Mouse (Mus musculus) midbrain, embryonic 16.5 days (tissue): Measurements from ENCODE around the gene Camsap2. TPM values are rescaled to one million over a fixed set of nuclear protein-coding genes. Genes with fewer than 3 reads are reported as not detected.

ENCODE experiments used
- ATAC-seq: fragments of 200-750 bp; cut with Nextera tagmentation; 2 replicates; pipeline ENCODE4 v1.8.0; 2017; ENCODE audit warnings: moderate TSS enrichment
- H3K27ac ChIP-seq: fragments of 300-500 bp; sonication (generic); 2 replicates; pipeline ENCODE4 v1.5.1; 2014; ENCODE audit warnings: mild to moderate bottlenecking, low read length, mixed read lengths
- H3K27me3 ChIP-seq: fragments of 300-500 bp; sonication (generic); 2 replicates; pipeline ENCODE4 v1.6.1; 2014; ENCODE audit warnings: low read depth, low read length, mixed read lengths; ENCODE audit not compliant: control insufficient read depth, insufficient read depth
- H3K36me3 ChIP-seq: fragments of 300-500 bp; sonication (generic); 2 replicates; pipeline ENCODE4 v1.6.1; 2014; ENCODE audit warnings: mild to moderate bottlenecking, low read length, moderate library complexity, mixed read lengths; ENCODE audit not compliant: control insufficient read depth, insufficient read depth
- H3K4me1 ChIP-seq: fragments of 300-500 bp; sonication (generic); 2 replicates; pipeline ENCODE4 v1.6.1; 2014; ENCODE audit warnings: mild to moderate bottlenecking, low read length, mixed read lengths; ENCODE audit not compliant: control insufficient read depth, insufficient read depth
- H3K4me2 ChIP-seq: fragments of 300-500 bp; sonication (generic); 2 replicates; pipeline ENCODE4 v1.6.1; 2014; ENCODE audit warnings: mild to moderate bottlenecking, low read length, mixed read lengths
- H3K4me3 ChIP-seq: fragments of 300-500 bp; sonication (generic); 2 replicates; pipeline ENCODE4 v1.5.1; 2014; ENCODE audit warnings: low read depth, mild to moderate bottlenecking, low read length, moderate library complexity, mixed read lengths
- H3K9ac ChIP-seq: fragments of 300-500 bp; sonication (generic); 2 replicates; pipeline ENCODE4 v1.6.1; 2014; ENCODE audit warnings: low read depth, low read length, mixed read lengths
- H3K9me3 ChIP-seq: fragments of 300-500 bp; sonication (generic); replicated peaks from 2 replicates; pipeline ENCODE4 v1.6.1; 2014; ENCODE audit warnings: mild to moderate bottlenecking, low read length, mixed read lengths; ENCODE audit not compliant: control insufficient read depth, poor library complexity, severe bottlenecking
- WGBS: fragments of 180-500 bp; shearing (Covaris S2); extraction: QIAGEN DNeasy Blood & Tissue Kit; methylation state at CpG from one replicate; pipeline ENCODE4 v1.1.7; 2014; 5-methylcytosine and 5-hydroxymethylcytosine counted together
- polyA plus RNA-seq: library from polyadenylated mRNA; unstranded; fragments of >200 nt; fragmentation: Nextera tagmentation; extraction: Ambion mirVana; gene quantifications from 2 replicates; pipeline ENCODE4 v1.2.1, GENCODE M21; 2015

Camsap2 gene
- polyA plus RNA-seq, 1 experiment from 2014 or later, result 27.2 TPM

DNA sequence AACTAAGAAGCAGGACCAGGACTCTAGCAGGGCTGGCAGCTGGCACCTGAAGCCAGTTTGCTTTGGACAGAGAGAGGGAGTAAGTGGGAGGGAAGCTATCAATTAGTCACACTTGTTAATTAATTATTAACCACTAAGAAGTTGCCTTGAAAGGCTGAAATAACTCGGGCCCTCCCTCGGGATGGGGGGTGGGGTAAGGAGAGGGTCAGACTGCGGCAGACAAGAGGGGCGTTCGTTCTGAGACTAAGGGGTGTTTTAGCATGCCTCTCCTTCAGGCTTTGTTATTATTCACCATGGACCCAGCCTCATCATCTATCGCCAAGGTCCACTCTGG is 116.9 kb downstream of the Camsap2 start:
- Histone ChIP-seq H3K9ac (no peak overlapping the region), H3K27me3 (peaks cover 3% of the 10 kb centered on the region; the same call in 1 of the 2 replicates), H3K27ac (no peak overlapping the region), H3K9me3 (no peaks in the 10 kb centered on the region), H3K36me3 (no peaks in the 10 kb centered on the region), H3K4me3 (no peak overlapping the region), H3K4me2 (no peak overlapping the region), H3K4me1 (peaks cover 33% of the 10 kb centered on the region)
- 11% methylated on average over 6 of the region's 6 CpGs for WGBS
- no peak for ATAC-seq

DNA sequence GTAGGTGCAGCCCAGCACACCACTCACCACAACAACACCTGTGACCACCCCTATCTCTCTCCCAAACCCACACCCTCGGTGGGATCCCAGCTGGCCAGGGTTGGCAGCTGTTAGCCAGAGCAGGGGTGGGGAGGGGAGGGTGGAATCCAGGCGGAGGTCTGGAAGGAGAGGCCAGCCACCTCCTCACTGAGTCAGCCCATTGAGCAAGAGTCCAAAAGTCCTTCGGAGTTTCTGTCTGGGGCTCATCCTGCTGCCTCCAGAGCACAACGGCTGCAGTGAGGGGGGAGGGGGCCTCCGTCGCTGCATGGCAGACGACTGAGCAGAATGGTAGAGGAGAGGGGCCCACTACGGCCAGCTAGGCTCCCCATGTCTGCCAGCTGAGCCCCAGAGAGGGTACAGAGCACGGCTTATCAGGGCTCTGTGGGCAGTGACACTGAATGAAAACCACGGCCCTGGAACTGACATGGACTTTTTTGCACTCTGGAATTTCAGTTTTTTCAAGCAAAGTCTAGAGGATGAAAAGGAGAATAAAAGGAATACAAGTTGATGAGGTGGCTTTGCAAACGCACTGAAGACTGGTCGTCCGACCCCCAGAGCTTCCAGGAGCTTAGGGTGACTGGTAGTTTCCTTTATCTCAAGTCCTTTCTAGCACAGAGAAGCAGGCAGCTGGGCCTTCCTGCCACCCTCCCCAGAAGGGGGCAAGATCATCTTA is 117.4 kb downstream of the Camsap2 start:
- WGBS, result 9% methylated on average over 13 of the region's 13 CpGs
- Histone ChIP-seq H3K27ac (no peak overlapping the region), H3K27me3 (peaks cover 3% of the 10 kb centered on the region; the same call in 1 of the 2 replicates), H3K9ac (no peak overlapping the region), H3K4me2 (no peak overlapping the region), H3K9me3 (no peaks in the 10 kb centered on the region), H3K4me3 (no peak overlapping the region), H3K36me3 (no peaks in the 10 kb centered on the region), H3K4me1 (peaks cover 31% of the 10 kb centered on the region)
- ATAC-seq, result no peak

DNA sequence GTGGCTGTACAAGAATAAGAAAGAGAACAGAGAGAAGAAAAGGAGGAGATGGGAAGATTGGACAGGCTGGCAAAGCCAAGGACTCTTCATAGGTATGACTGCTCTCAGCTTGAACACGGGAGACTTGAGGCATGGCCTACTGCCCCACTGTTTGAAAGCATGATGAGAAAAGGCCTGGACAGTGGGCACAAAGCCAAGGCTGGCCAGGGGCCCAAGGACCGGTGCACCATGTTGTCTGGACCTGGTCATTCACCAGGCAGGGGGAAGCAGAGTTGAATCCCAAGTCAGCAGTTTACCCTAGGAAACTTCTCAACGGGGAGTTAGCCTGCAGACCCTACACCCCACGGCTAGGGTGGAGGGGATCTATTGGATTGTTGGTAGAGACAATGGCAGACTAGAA is 118.0 kb downstream of the Camsap2 start:
- ATAC-seq, result no peak
- H3K4me3 ChIP-seq, result no peak overlapping the region
- H3K27me3 ChIP-seq, result peaks cover 3% of the 10 kb centered on the region; the same call in 1 of the 2 replicates

DNA sequence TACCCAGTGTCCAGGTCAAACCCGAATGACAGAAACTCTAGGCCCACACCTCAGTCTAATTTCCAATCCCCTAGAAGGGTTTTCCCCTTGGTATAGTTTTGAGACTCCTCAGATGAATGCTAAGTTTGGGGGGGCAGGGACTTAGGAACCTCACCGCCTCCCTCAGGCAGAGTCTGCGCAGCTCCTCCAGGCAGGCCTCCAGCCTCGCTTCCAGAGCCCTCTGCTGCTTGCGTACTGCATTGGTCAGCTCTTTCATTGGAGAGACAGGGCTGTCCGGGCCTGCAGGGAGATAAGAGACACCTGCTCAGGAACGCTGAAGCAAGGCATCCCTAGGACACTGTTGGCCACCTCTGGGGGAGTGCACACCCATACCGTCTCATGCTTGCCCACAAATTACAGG is 119.3 kb downstream of the Camsap2 start:
- ATAC-seq, result no peak
- peaks cover 3% of the 10 kb centered on the region; the same call in 1 of the 2 replicates for H3K27me3 ChIP-seq
- no peak overlapping the region for H3K9ac ChIP-seq
- H3K4me3 ChIP-seq, result no peak overlapping the region
- WGBS, result 96% methylated on average over 8 of the region's 8 CpGs
- no peak overlapping the region for H3K4me2 ChIP-seq
- H3K9me3 ChIP-seq, result no peaks in the 10 kb centered on the region
- H3K36me3 ChIP-seq, result no peaks in the 10 kb centered on the region
- no peak overlapping the region for H3K27ac ChIP-seq
- H3K4me1 ChIP-seq, result peaks cover 16% of the 10 kb centered on the region

More for the DNA sequence above, 118.0 kb downstream of the Camsap2 start:
- Histone ChIP-seq H3K9ac (no peak overlapping the region), H3K36me3 (no peaks in the 10 kb centered on the region), H3K27ac (no peak overlapping the region), H3K4me2 (no peak overlapping the region), H3K4me1 (peaks cover 28% of the 10 kb centered on the region), H3K9me3 (no peaks in the 10 kb centered on the region)
- 59% methylated on average over 4 of the region's 4 CpGs for whole genome bisulfite sequencing

DNA sequence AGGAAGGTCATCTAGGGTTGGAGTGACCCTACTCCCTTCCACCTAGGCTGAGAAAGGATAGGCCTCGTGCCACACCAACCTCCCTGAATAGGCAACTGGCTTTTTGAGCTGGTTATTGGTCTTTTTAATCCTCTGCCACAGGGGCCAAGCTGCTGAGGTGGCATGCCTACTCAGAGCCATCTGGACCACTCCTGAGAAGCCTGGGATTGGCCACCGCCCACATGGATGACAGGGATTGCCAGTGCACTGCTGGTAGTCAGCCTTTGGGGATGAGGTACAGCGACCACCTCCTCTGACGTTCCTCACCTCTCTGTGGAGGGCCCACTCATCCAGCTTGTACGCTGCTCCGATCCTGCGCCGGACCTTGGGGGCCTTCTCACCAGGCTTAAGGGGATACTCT is 120.1 kb downstream of the Camsap2 start:
- no peak for ATAC-seq

DNA sequence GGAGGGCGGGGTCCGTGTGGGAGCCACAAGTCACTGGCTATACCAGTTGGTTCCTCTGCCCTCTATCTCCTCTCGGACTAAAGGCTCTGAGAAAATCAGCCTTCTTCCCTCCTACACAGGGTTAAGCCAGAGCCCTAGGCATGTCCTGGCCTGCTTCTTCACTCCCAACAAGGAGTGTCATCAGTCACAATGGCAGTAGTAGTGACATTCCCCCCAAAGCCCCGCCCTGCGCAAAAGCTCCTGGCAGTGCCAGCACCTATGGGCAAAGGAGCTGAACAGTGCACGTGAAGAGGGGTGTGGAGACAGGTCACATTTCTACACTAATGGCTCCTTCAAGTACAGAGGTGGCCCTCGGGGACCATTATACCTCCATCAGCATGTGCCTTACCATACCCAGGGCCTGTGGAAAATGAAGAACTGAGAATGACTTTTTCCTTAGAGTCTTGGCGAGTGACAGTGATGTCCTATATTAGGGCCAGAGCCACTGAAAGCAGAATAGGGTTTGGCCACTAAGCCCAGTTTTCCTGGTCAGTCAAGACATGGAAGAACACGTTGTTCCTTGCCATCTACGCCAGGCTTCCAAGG is 122.1 kb downstream of the Camsap2 start:
- H3K4me1 ChIP-seq, result peaks cover 4% of the 10 kb centered on the region
- 96% methylated on average over 10 of the region's 10 CpGs for WGBS
- H3K9ac ChIP-seq, result no peak overlapping the region
- no peaks in the 10 kb centered on the region for H3K9me3 ChIP-seq
- H3K27ac ChIP-seq, result no peak overlapping the region
- H3K4me2 ChIP-seq, result no peak overlapping the region
- H3K27me3 ChIP-seq, result no peaks in the 10 kb centered on the region
- H3K4me3 ChIP-seq, result no peak overlapping the region
- H3K36me3 ChIP-seq, result no peaks in the 10 kb centered on the region
- ATAC-seq, result no peak

More for the DNA sequence above, 120.1 kb downstream of the Camsap2 start:
- H3K4me2 ChIP-seq, result no peak overlapping the region
- no peaks in the 10 kb centered on the region for H3K36me3 ChIP-seq
- no peaks in the 10 kb centered on the region for H3K9me3 ChIP-seq
- H3K4me3 ChIP-seq, result no peak overlapping the region
- H3K27ac ChIP-seq, result no peak overlapping the region
- no peak overlapping the region for H3K9ac ChIP-seq
- H3K4me1 ChIP-seq, result peaks cover 11% of the 10 kb centered on the region
- WGBS, result 92% methylated on average over 8 of the region's 8 CpGs
- peaks cover 2% of the 10 kb centered on the region; the same call in 1 of the 2 replicates for H3K27me3 ChIP-seq

DNA sequence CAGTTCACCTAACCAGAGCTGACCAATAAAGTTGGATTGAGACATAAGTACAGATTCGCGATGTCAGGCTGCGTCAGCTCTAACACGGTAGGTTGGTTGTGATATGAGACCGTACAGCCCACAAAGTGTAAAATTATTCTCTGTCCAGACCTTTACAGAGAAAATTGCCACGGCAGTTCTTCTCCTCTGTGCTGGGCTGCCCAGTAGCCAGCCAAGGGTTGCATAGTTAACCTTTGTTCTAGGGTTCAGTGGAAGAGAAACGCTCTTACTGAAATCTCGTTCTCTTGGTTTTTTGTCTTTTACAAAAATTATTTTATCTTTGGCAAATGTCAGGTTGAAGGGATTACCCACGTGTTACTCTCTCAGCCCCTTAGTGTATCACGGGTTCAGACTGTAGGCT is 123.5 kb downstream of the Camsap2 start:
- Histone ChIP-seq H3K4me1 (no peaks in the 10 kb centered on the region), H3K27ac (no peak overlapping the region), H3K27me3 (no peaks in the 10 kb centered on the region), H3K9me3 (no peaks in the 10 kb centered on the region), H3K9ac (no peak overlapping the region), H3K4me2 (no peak overlapping the region), H3K36me3 (no peaks in the 10 kb centered on the region), H3K4me3 (no peak overlapping the region)
- 89% methylated on average over 10 of the region's 10 CpGs for whole genome bisulfite sequencing
- ATAC-seq, result no peak

DNA sequence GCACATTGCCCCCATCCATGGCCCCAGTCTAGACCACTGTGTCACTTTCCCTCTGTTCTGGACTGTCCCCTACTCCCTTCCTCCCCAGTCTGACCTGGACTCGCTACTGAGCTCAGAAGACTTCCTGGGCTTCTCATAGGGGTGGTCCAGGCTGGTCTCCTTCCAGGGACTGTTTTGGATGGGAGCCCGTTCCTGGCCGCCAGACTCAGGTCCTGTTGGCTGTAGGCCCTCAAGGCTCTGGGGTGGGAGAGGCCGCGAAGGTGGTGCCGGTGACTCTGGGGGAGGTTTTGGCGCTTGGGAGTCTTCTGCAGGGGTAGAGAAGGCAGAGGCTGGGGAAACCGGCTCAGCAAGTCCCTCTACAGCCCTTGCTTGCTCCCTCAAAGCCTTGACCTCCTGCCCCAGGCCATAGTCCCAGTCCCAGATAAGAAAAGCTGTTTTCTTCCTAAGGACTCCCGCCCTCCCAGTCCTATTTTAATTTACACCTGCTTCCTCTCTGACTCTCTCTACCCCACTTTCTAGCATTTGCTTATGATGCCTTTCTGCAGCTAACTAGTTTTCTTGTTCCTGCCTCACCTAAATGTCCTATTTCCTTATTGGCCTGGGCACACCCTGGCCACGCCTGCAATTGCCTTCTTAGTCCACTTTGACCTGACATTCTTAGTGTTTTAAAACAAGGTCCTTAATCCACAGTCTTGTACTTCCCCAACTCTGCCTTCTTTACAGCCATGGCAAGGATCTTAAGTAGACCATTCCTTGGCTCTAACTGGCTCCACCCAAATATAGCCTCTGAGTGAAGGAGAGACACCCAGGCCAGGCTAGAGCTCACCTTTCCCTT is 125.7 kb downstream of the Camsap2 start:
- Histone ChIP-seq H3K27me3 (no peaks in the 10 kb centered on the region), H3K4me2 (no peak overlapping the region), H3K9ac (no peak overlapping the region), H3K4me1 (no peaks in the 10 kb centered on the region), H3K36me3 (no peaks in the 10 kb centered on the region), H3K27ac (no peak overlapping the region), H3K4me3 (no peak overlapping the region), H3K9me3 (no peaks in the 10 kb centered on the region)
- 86% methylated on average over 10 of the region's 10 CpGs for WGBS
- ATAC-seq, result no peak
